Mouse (Mus musculus): ENCODE measurements at regions not wholly inside any gene's neighbourhood (a gene's known extent, or its start where the extent isn't known, plus 50 kb on each side); places are given as distances from the start of the nearest gene placed in this dataset.

DNA sequence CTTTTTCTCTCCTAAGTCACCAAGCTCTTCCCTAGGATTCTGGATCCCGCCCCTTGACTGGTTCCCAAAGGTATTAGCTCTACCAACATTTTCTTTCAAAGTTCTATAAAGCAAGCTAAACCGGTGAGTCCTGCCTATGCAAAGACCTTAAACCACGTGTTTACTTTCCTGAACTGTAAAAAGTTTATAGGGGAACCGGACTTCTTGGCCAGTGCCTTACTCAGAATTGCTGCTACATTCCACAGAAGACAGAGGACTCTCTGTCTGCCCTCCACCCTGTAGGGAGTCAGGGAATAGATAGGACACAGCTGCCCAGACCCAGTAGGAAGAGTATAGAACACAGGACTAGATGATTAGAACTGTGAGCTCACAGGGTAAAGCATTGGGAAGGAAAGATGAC is 257.2 kb downstream of the Cdc5l start:
- in situ Hi-C loops (cut with MboI, MseI): no loop called here

DNA sequence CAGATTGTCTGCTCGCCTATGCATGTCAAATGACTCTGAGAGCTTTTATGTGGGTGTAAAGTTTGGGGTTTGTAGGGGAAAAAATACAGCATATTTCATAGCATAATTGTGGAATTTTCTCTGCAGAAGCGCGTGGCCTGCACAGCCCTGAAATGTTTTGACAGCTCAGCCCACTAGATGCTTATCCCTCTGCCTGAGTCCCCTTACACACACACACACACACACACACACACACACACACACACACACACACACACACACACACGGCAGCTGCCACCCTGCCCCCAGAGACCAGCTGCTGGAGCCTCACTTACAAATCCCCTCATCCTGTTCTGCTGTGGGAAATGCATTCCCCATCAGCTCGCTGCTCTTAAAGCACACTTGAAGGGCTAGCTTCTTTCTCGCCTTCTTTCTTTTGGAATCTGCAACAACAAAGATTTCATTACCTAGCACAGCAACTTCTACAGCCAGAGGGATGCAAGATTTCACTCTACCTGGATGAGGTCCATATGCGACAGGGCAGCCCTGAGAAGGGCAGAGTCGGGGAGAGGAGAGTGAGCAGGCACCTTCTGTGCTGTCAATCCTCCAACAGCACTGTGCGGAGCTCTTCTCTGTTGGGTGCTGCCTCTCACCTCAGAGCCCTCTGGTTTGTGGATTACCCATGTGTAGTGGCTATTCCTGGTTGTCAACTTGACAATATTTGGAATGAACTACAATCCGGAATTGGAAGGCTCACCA is 264.1 kb downstream of the Cdc5l start:
- in situ Hi-C loops (cut with MboI, MseI): no loop called here
